Mouse (Mus musculus) midbrain, embryonic 16.5 days (tissue): Measurements from ENCODE around the gene Dnah7c. TPM values are rescaled to one million over a fixed set of nuclear protein-coding genes. Genes with fewer than 3 reads are reported as not detected.
"Not testable (repeated sequence)": the region's sequence is repeated elsewhere in the genome, so short reads cannot be mapped to it uniquely, and the experiment has no call there.

ENCODE experiments used
- ATAC-seq: fragments of 200-750 bp; cut with Nextera tagmentation; 2 replicates; pipeline ENCODE4 v1.8.0; 2017; ENCODE audit warnings: moderate TSS enrichment
- H3K27ac ChIP-seq: fragments of 300-500 bp; sonication (generic); 2 replicates; pipeline ENCODE4 v1.5.1; 2014; ENCODE audit warnings: mild to moderate bottlenecking, low read length, mixed read lengths
- H3K27me3 ChIP-seq: fragments of 300-500 bp; sonication (generic); 2 replicates; pipeline ENCODE4 v1.6.1; 2014; ENCODE audit warnings: low read depth, low read length, mixed read lengths; ENCODE audit not compliant: control insufficient read depth, insufficient read depth
- H3K36me3 ChIP-seq: fragments of 300-500 bp; sonication (generic); 2 replicates; pipeline ENCODE4 v1.6.1; 2014; ENCODE audit warnings: mild to moderate bottlenecking, low read length, moderate library complexity, mixed read lengths; ENCODE audit not compliant: control insufficient read depth, insufficient read depth
- H3K4me1 ChIP-seq: fragments of 300-500 bp; sonication (generic); 2 replicates; pipeline ENCODE4 v1.6.1; 2014; ENCODE audit warnings: mild to moderate bottlenecking, low read length, mixed read lengths; ENCODE audit not compliant: control insufficient read depth, insufficient read depth
- H3K4me2 ChIP-seq: fragments of 300-500 bp; sonication (generic); 2 replicates; pipeline ENCODE4 v1.6.1; 2014; ENCODE audit warnings: mild to moderate bottlenecking, low read length, mixed read lengths
- H3K4me3 ChIP-seq: fragments of 300-500 bp; sonication (generic); 2 replicates; pipeline ENCODE4 v1.5.1; 2014; ENCODE audit warnings: low read depth, mild to moderate bottlenecking, low read length, moderate library complexity, mixed read lengths
- H3K9ac ChIP-seq: fragments of 300-500 bp; sonication (generic); 2 replicates; pipeline ENCODE4 v1.6.1; 2014; ENCODE audit warnings: low read depth, low read length, mixed read lengths
- H3K9me3 ChIP-seq: fragments of 300-500 bp; sonication (generic); replicated peaks from 2 replicates; pipeline ENCODE4 v1.6.1; 2014; ENCODE audit warnings: mild to moderate bottlenecking, low read length, mixed read lengths; ENCODE audit not compliant: control insufficient read depth, poor library complexity, severe bottlenecking
- WGBS: fragments of 180-500 bp; shearing (Covaris S2); extraction: QIAGEN DNeasy Blood & Tissue Kit; methylation state at CpG from one replicate; pipeline ENCODE4 v1.1.7; 2014; 5-methylcytosine and 5-hydroxymethylcytosine counted together
- polyA plus RNA-seq: library from polyadenylated mRNA; unstranded; fragments of >200 nt; fragmentation: Nextera tagmentation; extraction: Ambion mirVana; gene quantifications from 2 replicates; pipeline ENCODE4 v1.2.1, GENCODE M21; 2015

Gene Dnah7c
- polyA plus RNA-seq, 1 experiment from 2014 or later: 0.19 TPM

DNA sequence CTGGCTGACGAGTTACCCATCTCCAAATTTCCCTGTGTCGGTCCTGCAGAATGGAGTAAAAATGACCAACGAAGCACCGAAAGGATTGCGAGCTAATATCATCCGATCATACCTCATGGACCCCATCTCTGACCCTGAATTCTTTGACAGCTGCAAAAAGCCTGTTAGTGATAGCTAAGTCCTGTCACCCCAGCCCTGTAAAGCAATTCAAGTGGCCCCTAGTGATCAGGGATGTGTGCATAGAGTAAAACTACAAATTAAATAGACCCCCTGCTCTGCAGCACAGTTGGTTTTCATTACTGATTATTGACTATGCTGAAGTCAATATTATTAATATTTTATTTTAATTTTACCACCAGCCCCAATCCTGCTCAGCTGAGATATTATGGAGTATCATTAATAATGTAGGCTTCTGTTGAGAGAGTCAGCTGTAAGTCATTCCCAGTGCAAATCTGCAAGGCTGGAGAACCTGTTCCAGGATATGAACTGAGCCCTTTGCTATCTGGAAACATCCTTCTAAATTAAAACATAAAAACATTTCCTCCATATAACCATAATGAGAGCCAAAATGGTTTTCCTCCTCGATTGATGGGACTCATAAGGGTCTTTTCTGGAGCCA, 344.8 kb downstream of the Dnah7c start:
- not testable (repeated sequence) for H3K9me3 ChIP-seq, H3K27me3 ChIP-seq, H3K9ac ChIP-seq, ATAC-seq, H3K36me3 ChIP-seq, H3K4me3 ChIP-seq, H3K4me2 ChIP-seq, H3K4me1 ChIP-seq, H3K27ac ChIP-seq
- 94% methylated on average over 7 of the region's 7 CpGs for WGBS

DNA sequence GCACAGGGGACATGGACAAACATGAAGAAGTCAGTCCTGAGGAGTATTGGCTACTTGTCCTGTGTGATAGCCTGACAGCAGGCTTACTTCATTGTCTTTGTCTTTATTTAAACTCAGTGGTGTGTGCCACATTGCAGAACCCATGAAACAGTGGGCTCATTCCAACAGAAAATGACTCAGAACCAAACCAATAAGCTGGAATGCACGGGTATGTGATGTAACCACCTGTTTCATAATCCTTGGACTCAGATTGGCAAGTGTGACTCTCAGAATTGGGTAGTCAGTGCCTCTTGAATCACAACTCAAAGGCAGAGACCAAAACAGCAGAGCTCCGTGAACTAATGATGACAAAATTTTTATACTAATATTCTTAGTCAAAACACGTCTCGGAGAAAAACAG, 356.8 kb downstream of the Dnah7c start:
- H3K4me2 ChIP-seq, H3K9me3 ChIP-seq, ATAC-seq, H3K4me1 ChIP-seq, H3K36me3 ChIP-seq, H3K27me3 ChIP-seq, H3K27ac ChIP-seq, H3K9ac ChIP-seq, H3K4me3 ChIP-seq: not testable (repeated sequence)
- 88% methylated on average over 4 of the region's 4 CpGs for WGBS

DNA sequence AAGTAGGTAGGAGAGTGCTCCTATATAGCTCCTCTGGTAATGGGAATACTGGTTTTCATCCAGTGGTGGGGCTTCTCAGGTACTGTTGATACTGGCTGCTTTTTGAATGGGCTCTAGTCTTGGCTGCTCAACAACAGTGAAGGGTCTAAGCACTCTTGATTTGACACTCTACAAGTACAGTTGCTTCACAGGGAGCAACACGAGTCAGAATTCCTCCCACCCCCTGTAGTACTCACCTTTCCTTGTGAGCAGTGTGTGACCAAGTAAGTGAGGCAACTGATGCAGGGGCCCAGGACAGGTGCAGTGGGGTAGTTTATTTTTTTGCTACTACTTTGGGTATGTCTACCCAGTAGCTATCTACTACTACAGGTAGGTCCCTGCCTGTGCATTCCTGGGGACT, 379.7 kb downstream of the Dnah7c start:
- Histone ChIP-seq H3K27me3 (no peaks in the 10 kb centered on the region), H3K36me3 (no peaks in the 10 kb centered on the region; the same call in 1 of the 2 replicates), H3K27ac (no peak overlapping the region), H3K9me3 (no peaks in the 10 kb centered on the region), H3K9ac (no peak overlapping the region), H3K4me2 (no peak overlapping the region), H3K4me1 (no peaks in the 10 kb centered on the region), H3K4me3 (no peak overlapping the region)
- ATAC-seq: peak; percentile 42; the same call in 1 of the 2 replicates
- 71% methylated on average over 1 of the region's 1 CpGs for WGBS

DNA sequence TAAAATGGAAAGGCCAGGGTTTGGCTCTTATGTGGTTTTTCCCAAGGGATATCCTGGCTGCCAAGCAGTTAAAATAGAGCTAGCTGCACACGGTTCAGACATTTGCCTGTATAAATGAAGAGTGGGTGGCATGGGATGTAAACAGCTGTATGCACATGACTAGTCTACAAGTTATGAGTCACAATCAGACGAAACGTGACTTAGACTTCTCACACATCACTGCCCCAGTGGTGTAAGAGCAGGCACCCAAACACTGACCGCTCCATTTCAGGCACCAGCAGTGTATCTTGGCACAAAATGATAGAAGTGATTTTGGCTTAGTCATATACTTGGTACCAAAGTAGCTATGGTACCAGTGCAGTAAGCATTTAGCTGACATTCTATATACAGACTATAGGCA, 383.2 kb downstream of the Dnah7c start:
- WGBS: 89% methylated on average over 4 of the region's 4 CpGs
- not testable (repeated sequence) for ATAC-seq, H3K27ac ChIP-seq, H3K4me3 ChIP-seq, H3K36me3 ChIP-seq, H3K4me1 ChIP-seq, H3K27me3 ChIP-seq, H3K9me3 ChIP-seq, H3K4me2 ChIP-seq, H3K9ac ChIP-seq

DNA sequence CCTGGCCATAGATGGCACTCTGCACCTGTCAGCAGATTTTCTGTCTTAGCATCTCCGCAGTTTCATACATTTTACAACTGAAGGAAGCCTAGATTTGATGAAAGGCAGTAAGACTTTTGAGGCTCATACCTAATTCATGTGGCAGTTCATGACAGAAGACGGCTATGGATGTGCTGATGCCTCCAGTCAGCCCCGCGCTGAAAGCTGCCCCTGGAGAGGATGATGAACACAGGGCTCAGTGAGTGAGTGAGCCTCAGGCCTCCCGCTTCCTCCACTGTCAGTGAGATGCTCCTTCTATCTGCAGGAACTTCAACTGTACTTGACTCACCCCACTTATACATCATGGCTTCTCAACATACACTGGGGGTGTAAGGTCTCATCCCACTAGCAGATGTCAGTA, 392.5 kb downstream of the Dnah7c start:
- ATAC-seq: no peak; the same call in 1 of the 2 replicates
- H3K4me3 ChIP-seq: no peak overlapping the region
- WGBS: 77% methylated on average over 5 of the region's 5 CpGs

DNA sequence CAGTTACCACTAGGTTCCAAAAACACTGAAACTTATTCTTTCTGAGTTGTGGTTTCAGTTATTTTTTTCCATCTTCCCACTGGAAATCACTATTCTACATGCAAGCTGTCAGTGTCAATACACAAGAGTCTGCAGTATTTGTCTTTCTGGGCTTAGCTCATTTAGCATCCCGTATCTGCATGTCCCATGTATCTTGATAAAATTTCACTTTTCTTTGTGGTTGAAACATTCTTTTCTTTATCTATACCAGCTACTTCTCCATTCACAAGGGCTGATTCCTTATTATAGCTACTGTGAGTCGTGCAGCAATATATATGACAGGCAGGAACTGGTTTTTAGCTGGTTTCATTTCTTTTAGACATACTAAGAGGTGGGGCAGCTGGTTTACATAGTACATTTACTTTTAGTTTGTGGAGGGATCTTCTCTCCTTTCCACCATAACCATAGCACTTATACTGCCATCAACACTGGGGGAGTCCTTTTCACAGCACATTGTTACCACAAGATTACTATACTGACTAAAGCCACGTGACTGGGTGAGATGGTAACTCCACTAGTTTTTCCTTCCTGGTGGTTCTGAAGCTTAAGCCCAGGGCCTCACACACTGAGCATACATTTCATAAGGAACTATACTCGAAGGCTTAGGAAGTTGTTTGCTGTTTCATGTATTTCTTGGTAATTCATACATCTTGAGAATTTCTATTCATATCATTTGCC, 397.0 kb downstream of the Dnah7c start:
- 94% methylated on average over 4 of the region's 4 CpGs for WGBS

More for the DNA sequence above, 392.5 kb downstream of the Dnah7c start:
- Histone ChIP-seq H3K9me3 (no peaks in the 10 kb centered on the region), H3K9ac (no peak overlapping the region), H3K4me2 (no peak overlapping the region), H3K4me1 (no peaks in the 10 kb centered on the region), H3K27ac (no peak overlapping the region), H3K36me3 (peaks cover 18% of the 10 kb centered on the region), H3K27me3 (no peaks in the 10 kb centered on the region)

DNA sequence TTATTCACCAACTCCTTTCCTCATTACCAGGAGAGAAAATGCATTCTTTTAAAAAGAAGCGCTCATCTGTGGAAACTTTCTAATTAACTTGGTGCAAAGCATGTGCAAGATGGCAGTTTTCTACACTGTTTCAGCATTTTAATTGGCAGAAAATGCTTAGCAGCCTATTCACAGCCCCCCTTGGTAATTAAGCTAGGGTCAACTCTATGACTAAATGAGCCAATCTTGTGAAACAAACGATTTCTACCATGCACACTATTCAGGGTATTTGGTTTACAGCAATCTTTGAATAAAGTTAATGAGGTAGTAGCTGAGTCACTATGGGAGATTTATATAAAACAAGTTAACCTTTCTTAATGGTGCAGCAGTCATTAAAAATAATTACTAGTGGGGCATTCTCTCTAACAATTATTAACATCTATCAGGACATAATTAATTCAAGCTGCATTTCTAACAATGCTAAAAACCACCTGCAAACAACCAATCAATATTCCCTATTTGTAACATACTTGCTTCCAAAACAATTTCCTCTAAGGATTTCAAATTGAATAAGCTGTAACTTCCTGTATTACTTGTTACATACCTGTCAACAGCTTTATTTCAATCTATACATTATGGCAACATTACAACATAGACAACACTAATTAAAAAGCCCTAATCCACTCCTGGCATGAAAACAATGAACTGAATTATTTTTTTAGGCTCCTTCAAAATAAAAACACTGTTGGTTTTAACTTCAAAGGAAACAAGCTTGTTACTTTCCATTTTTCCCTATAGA, 404.9 kb downstream of the Dnah7c start:
- Histone ChIP-seq H3K9me3 (no peaks in the 10 kb centered on the region), H3K4me3 (no peak overlapping the region), H3K9ac (no peak overlapping the region), H3K4me2 (no peak overlapping the region), H3K36me3 (peaks cover 9% of the 10 kb centered on the region), H3K4me1 (0 out of 2 replicates have a peak, but pooled peaks cover 3% of the 10 kb centered on the region), H3K27ac (no peak overlapping the region), H3K27me3 (no peaks in the 10 kb centered on the region)
- 35% methylated on average over 2 of the region's 2 CpGs for WGBS
- peak; percentile 48; the same call in 1 of the 2 replicates for ATAC-seq

More for the DNA sequence above, 397.0 kb downstream of the Dnah7c start:
- no peak for ATAC-seq
- Histone ChIP-seq H3K36me3 (peaks cover 22% of the 10 kb centered on the region), H3K27me3 (no peaks in the 10 kb centered on the region), H3K4me1 (no peaks in the 10 kb centered on the region), H3K27ac (no peak overlapping the region), H3K4me3 (no peak overlapping the region), H3K9ac (no peak overlapping the region), H3K9me3 (no peaks in the 10 kb centered on the region), H3K4me2 (no peak overlapping the region)

DNA sequence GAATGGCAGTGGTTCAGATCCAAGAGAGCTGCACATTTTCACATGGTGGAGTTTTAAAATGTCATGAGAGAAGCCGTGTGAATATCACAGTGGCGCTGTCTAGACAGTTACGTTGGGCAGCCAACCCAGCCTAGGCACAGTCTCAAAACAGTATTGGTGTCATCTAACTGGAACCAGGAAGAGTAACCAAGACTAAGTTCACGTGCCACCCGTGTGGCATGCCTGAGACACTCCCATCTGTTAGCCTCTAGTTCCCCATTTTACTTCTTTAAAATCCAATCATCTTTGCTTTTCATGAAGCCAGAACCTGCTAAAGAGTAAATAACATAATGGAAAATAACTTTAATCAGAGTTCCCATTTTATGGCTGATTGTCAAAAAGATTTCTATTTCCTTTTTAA, 406.5 kb downstream of the Dnah7c start:
- ATAC-seq: no peak
- no peak overlapping the region for H3K4me3 ChIP-seq
- no peak overlapping the region for H3K4me2 ChIP-seq
- 95% methylated on average over 5 of the region's 5 CpGs for WGBS
- no peak overlapping the region for H3K9ac ChIP-seq
- H3K36me3 ChIP-seq: peaks cover 14% of the 10 kb centered on the region
- no peaks in the 10 kb centered on the region for H3K27me3 ChIP-seq
- H3K4me1 ChIP-seq: 0 out of 2 replicates have a peak, but pooled peaks cover 3% of the 10 kb centered on the region
- no peaks in the 10 kb centered on the region for H3K9me3 ChIP-seq
- no peak overlapping the region for H3K27ac ChIP-seq

DNA sequence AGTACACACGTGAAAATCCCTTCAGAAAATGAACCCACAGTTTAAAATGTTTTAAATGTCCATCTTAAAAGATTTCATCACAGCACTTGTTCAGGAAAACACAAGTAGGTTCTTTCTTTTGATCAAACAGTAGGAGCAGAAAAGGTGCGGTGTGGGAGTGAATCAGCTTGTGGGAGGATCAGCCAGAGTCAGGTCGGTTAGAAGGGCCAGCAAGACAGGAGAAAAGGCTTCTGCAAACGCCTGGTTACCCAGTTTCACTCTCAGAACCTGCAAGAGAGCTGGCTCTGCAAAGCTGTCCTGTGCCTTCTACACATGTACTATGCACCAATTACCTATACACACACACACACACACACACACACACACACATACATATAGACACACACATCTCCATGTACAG, 418.0 kb downstream of the Dnah7c start:
- no peaks in the 10 kb centered on the region for H3K36me3 ChIP-seq
- H3K9ac ChIP-seq: no peak overlapping the region
- H3K4me1 ChIP-seq: peaks cover 4% of the 10 kb centered on the region; the same call in 1 of the 2 replicates
- no peaks in the 10 kb centered on the region for H3K27me3 ChIP-seq
- no peak overlapping the region for H3K4me2 ChIP-seq
- no peaks in the 10 kb centered on the region for H3K9me3 ChIP-seq
- ATAC-seq: no peak
- H3K4me3 ChIP-seq: no peak overlapping the region
- H3K27ac ChIP-seq: no peak overlapping the region
- 55% methylated on average over 4 of the region's 4 CpGs for WGBS
